Mouse (Mus musculus): Measurements from ENCODE around the gene Marf1.

Marf1 gene

GRCm38 (mm10) chr16:14137976-14138561, 25.1 kb downstream of the Marf1 start:
- DNase-seq (ENCODE audit: low read depth, low spot score): no peak

GRCm38 (mm10) chr16:14135014-14135413, 28.1 kb downstream of the Marf1 start:
- DNase-seq (ENCODE audit: low read depth, low spot score): no peak

- no peak for DNase-seq (ENCODE audit: low read depth, low spot score)
These were observed 31.3 kb downstream of the Marf1 start for GRCm38 (mm10) chr16:14131838-14132237.

- DNase-seq (ENCODE audit: low read depth, low spot score): no peak
These were observed 31.8 kb downstream of the Marf1 start for GRCm38 (mm10) chr16:14131376-14131775.

- DNase-seq (ENCODE audit: low read depth, low spot score): no peak
These were observed 32.4 kb downstream of the Marf1 start for GRCm38 (mm10) chr16:14130796-14131195.

GRCm38 (mm10) chr16:14128977-14129376, 34.2 kb downstream of the Marf1 start:
- no peak for DNase-seq (ENCODE audit: low read depth, low spot score)

- DNase-seq (ENCODE audit: low read depth, low spot score): no peak
These were observed 37.9 kb downstream of the Marf1 start for GRCm38 (mm10) chr16:14125253-14125652.

GRCm38 (mm10) chr16:14124709-14125108, 38.4 kb downstream of the Marf1 start:
- no peak for DNase-seq (ENCODE audit: low read depth, low spot score)

- DNase-seq (ENCODE audit: low read depth, low spot score): no peak
These were observed 39.2 kb downstream of the Marf1 start for GRCm38 (mm10) chr16:14123901-14124300.

- DNase-seq (ENCODE audit: low read depth, low spot score): no peak
These were observed 40.6 kb downstream of the Marf1 start for GRCm38 (mm10) chr16:14122586-14122985.

GRCm38 (mm10) chr16:14121563-14121962, 41.6 kb downstream of the Marf1 start:
- no peak for DNase-seq (ENCODE audit: low read depth, low spot score)

GRCm38 (mm10) chr16:14120941-14121340, 42.2 kb downstream of the Marf1 start:
- no peak for DNase-seq (ENCODE audit: low read depth, low spot score)

GRCm38 (mm10) chr16:14117299-14117698, 45.9 kb downstream of the Marf1 start:
- no peak for DNase-seq (ENCODE audit: low read depth, low spot score)

GRCm38 (mm10) chr16:14112742-14113141, 50.4 kb downstream of the Marf1 start:
- no peak for DNase-seq (ENCODE audit: low read depth, low spot score)

GRCm38 (mm10) chr16:14112133-14112532, 51.0 kb downstream of the Marf1 start:
- no peak for DNase-seq (ENCODE audit: low read depth, low spot score)

- DNase-seq (ENCODE audit: low read depth, low spot score): no peak
These were observed 52.2 kb downstream of the Marf1 start for GRCm38 (mm10) chr16:14110922-14111321.

GRCm38 (mm10) chr16:14109651-14110230, 53.4 kb downstream of the Marf1 start:
- DNase-seq (ENCODE audit: low read depth, low spot score): no peak

GRCm38 (mm10) chr16:14105891-14106290, 57.3 kb downstream of the Marf1 start:
- DNase-seq (ENCODE audit: low read depth, low spot score): no peak

GRCm38 (mm10) chr16:14091771-14092170, 71.4 kb downstream of the Marf1 start:
- DNase-seq (ENCODE audit: low read depth, low spot score): no peak

GRCm38 (mm10) chr16:14089296-14089695, 73.9 kb downstream of the Marf1 start:
- DNase-seq (ENCODE audit: low read depth, low spot score): no peak

GRCm38 (mm10) chr16:14088249-14088648, 74.9 kb downstream of the Marf1 start:
- no peak for DNase-seq (ENCODE audit: low read depth, low spot score)

- no peak for DNase-seq (ENCODE audit: low read depth, low spot score)
These were observed 80.2 kb downstream of the Marf1 start for GRCm38 (mm10) chr16:14082925-14083324.

GRCm38 (mm10) chr16:14070471-14071169, 92.5 kb downstream of the Marf1 start:
- no peak for DNase-seq (ENCODE audit: low read depth, low spot score)

Measured in forelimb bud, embryonic 11.5 days (tissue).